Mouse (Mus musculus) intestine, postnatal 0 days (tissue): ENCODE results near the gene Ptgir. TPM values are rescaled to one million over a fixed set of nuclear protein-coding genes. Genes with fewer than 3 reads are reported as not detected.

Experiments
- ATAC-seq: fragments of 200-750 bp; cut with Nextera tagmentation; 2 replicates; pipeline ENCODE4 v1.8.0; 2017; ENCODE audit warnings: mild to moderate bottlenecking, moderate TSS enrichment, moderate library complexity
- H3K27ac ChIP-seq: fragments of 300-500 bp; sonication (generic); 2 replicates; pipeline ENCODE4 v1.5.1; 2014; ENCODE audit warnings: mild to moderate bottlenecking, low read depth, low read length, moderate library complexity
- H3K27me3 ChIP-seq: fragments of 300-500 bp; sonication (generic); replicated peaks from 2 replicates; pipeline ENCODE4 v1.6.1; 2014; ENCODE audit warnings: low read length, mixed read lengths; ENCODE audit not compliant: control insufficient read depth, insufficient read depth
- H3K36me3 ChIP-seq: fragments of 300-500 bp; sonication (generic); 2 replicates; pipeline ENCODE4 v1.6.1; 2014; ENCODE audit warnings: mild to moderate bottlenecking, moderate library complexity; ENCODE audit not compliant: control insufficient read depth, insufficient read depth
- H3K4me1 ChIP-seq: fragments of 300-500 bp; sonication (generic); replicated peaks from 2 replicates; pipeline ENCODE4 v1.6.1; 2014; ENCODE audit warnings: antibody characterized with exemption, low read length, mixed read lengths; ENCODE audit not compliant: control insufficient read depth, insufficient read depth
- H3K4me2 ChIP-seq: fragments of 300-500 bp; sonication (generic); replicated peaks from 2 replicates; pipeline ENCODE4 v1.6.1; 2014; ENCODE audit warnings: low read depth, mild to moderate bottlenecking, moderate library complexity
- H3K4me3 ChIP-seq: fragments of 300-500 bp; sonication (generic); 2 replicates; pipeline ENCODE4 v1.5.1; 2014; ENCODE audit warnings: low read depth, low read length
- H3K9ac ChIP-seq: fragments of 300-500 bp; sonication (generic); 2 replicates; pipeline ENCODE4 v1.6.1; 2014; ENCODE audit warnings: mild to moderate bottlenecking, low read depth, low read length
- H3K9me3 ChIP-seq: fragments of 300-500 bp; sonication (generic); 2 replicates; pipeline ENCODE4 v1.6.1; 2016; ENCODE audit warnings: mixed run types; ENCODE audit not compliant: control insufficient read depth
- CTCF ChIP-seq: sonication (generic); IDR thresholded peaks from 2 replicates; pipeline ENCODE4 v1.5.1; 2016; ENCODE audit warnings: low read depth, mild to moderate bottlenecking, control low read depth, antibody characterized with exemption, moderate library complexity
- WGBS: fragments of 180-500 bp; shearing (Covaris S2); extraction: QIAGEN DNeasy Blood & Tissue Kit; methylation state at CpG from one replicate; pipeline ENCODE4 v1.1.7; 2014; 5-methylcytosine and 5-hydroxymethylcytosine counted together
- polyA plus RNA-seq: library from polyadenylated mRNA; unstranded; fragments of >200 nt; fragmentation: Nextera tagmentation; extraction: Ambion mirVana; gene quantifications from 2 replicates; pipeline ENCODE4 v1.2.1, GENCODE M21; 2015

Gene Ptgir
- polyA plus RNA-seq, 1 experiment from 2014 or later, result 1.7 TPM

GRCm38 (mm10) chr7:16909909-16910308 lies 3.6 kb downstream of the Ptgir start:
- ATAC-seq, result no peak
- TF ChIP-seq CTCF, result no peak
- Histone ChIP-seq H3K4me2 (no peak overlapping the region), H3K9me3 (no peaks in the 10 kb centered on the region), H3K9ac (no peak overlapping the region), H3K27ac (no peak overlapping the region), H3K27me3 (no peaks in the 10 kb centered on the region), H3K4me3 (no peak overlapping the region), H3K4me1 (no peaks in the 10 kb centered on the region), H3K36me3 (peaks cover 8% of the 10 kb centered on the region; the same call in 1 of the 2 replicates)
- WGBS, result 52% methylated on average over 10 of the region's 10 CpGs

GRCm38 (mm10) chr7:16911904-16912303 lies 5.6 kb downstream of the Ptgir start:
- Histone ChIP-seq H3K9me3 (no peaks in the 10 kb centered on the region), H3K4me3 (no peak overlapping the region), H3K27ac (no peak overlapping the region), H3K4me1 (no peaks in the 10 kb centered on the region), H3K36me3 (peaks cover 26% of the 10 kb centered on the region), H3K4me2 (no peak overlapping the region), H3K27me3 (no peaks in the 10 kb centered on the region), H3K9ac (no peak overlapping the region)
- ATAC-seq, result no peak
- WGBS, result 76% methylated on average over 3 of the region's 3 CpGs
- TF ChIP-seq CTCF, result no peak

- Histone ChIP-seq H3K36me3 (peaks cover 31% of the 10 kb centered on the region), H3K27ac (no peak overlapping the region), H3K9ac (no peak overlapping the region), H3K4me1 (no peaks in the 10 kb centered on the region), H3K4me2 (no peak overlapping the region), H3K4me3 (no peak overlapping the region), H3K9me3 (no peaks in the 10 kb centered on the region), H3K27me3 (no peaks in the 10 kb centered on the region)
- ATAC-seq, result no peak
- 55% methylated on average over 6 of the region's 6 CpGs for WGBS
- no peak for TF ChIP-seq CTCF
Observed at GRCm38 (mm10) chr7:16912360-16912759, 6.1 kb downstream of the Ptgir start.

- peaks cover 46% of the 10 kb centered on the region for H3K36me3 ChIP-seq
- TF ChIP-seq CTCF, result peak; percentile 95
- WGBS, result 30% methylated on average over 10 of the region's 10 CpGs
Observed at GRCm38 (mm10) chr7:16913806-16914452, 7.6 kb downstream of the Ptgir start.

GRCm38 (mm10) chr7:16914453-16915343 lies 8.4 kb downstream of the Ptgir start:
- Histone ChIP-seq H3K9me3 (no peaks in the 10 kb centered on the region), H3K4me2 (no peak overlapping the region), H3K27me3 (no peaks in the 10 kb centered on the region), H3K4me1 (no peaks in the 10 kb centered on the region), H3K36me3 (peaks cover 48% of the 10 kb centered on the region), H3K27ac (no peak overlapping the region), H3K9ac (no peak overlapping the region), H3K4me3 (no peak overlapping the region)
- ATAC-seq, result 0 out of 2 replicates have a peak, but pooled peaks have one; percentile 6
- WGBS, result 82% methylated on average over 18 of the region's 18 CpGs
- TF ChIP-seq CTCF, result no peak

More at GRCm38 (mm10) chr7:16913806-16914452, 7.6 kb downstream of the Ptgir start:
- peak; percentile 57 for ATAC-seq
- Histone ChIP-seq H3K27me3 (no peaks in the 10 kb centered on the region), H3K9me3 (no peaks in the 10 kb centered on the region), H3K4me2 (no peak overlapping the region), H3K4me1 (no peaks in the 10 kb centered on the region), H3K4me3 (no peak overlapping the region), H3K27ac (no peak overlapping the region), H3K9ac (no peak overlapping the region)
